Mouse (Mus musculus): ENCODE results near the gene 2310079G19Rik. TPM values are rescaled to one million over a fixed set of nuclear protein-coding genes. Genes with fewer than 3 reads are reported as not detected.

The 2310079G19Rik gene
- polyA plus RNA-seq, 1 experiment from 2014 or later: not detected

GRCm38 (mm10) chr16:88631474-88631873 lies 4.0 kb upstream of the 2310079G19Rik start:
- no peak overlapping the region for H3K27ac ChIP-seq (ENCODE audit: low read depth, low read length)
- 73% methylated on average over 4 of the region's 4 CpGs for WGBS
- no peaks in the 10 kb centered on the region for H3K36me3 ChIP-seq (ENCODE audit: control insufficient read depth, insufficient read depth, low read length)
- no peak overlapping the region for H3K9ac ChIP-seq (ENCODE audit: low read length)
- ATAC-seq (ENCODE audit: insufficient read depth, low FRiP score, low TSS enrichment) (no peak), DNase-seq (ENCODE audit: low spot score) (no peak)
- no peak overlapping the region for H3K4me3 ChIP-seq (ENCODE audit: low read depth, low read length)
- no peaks in the 10 kb centered on the region for H3K4me1 ChIP-seq (ENCODE audit: control insufficient read depth, insufficient read depth, low read length)
- H3K4me2 ChIP-seq (ENCODE audit: low read depth): no peak overlapping the region
- no peaks in the 10 kb centered on the region for H3K9me3 ChIP-seq (ENCODE audit: control insufficient read depth, low read length)
- H3K27me3 ChIP-seq (ENCODE audit: control insufficient read depth, insufficient read depth, low read length): no peaks in the 10 kb centered on the region

DNA sequence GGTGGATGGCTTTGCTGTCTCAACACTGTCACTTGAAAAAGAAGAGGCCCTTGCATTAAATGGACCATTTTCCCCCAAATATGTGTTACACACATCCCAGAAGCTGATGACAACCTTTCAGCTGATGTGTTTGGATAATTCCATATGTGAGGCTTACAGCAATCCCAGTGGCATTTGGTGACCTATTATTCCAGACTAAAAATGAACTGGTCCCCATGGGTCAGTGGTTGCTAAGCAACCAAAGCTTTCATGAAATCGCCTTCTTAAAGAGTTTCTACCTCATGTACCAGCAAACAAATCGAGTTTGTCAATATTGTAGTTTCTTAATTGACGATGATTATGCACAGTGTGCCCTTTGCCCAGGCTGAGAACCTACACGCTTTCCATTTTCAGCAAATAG lies 14.8 kb downstream of the 2310079G19Rik start:
- Histone ChIP-seq H3K4me3 (ENCODE audit: low read depth, low read length) (no peak overlapping the region), H3K4me2 (ENCODE audit: low read depth) (no peak overlapping the region), H3K9ac (ENCODE audit: low read length) (no peak overlapping the region), H3K27ac (ENCODE audit: low read depth, low read length) (no peak overlapping the region), H3K27me3 (ENCODE audit: control insufficient read depth, insufficient read depth, low read length) (no peaks in the 10 kb centered on the region), H3K9me3 (ENCODE audit: control insufficient read depth, low read length) (no peaks in the 10 kb centered on the region), H3K4me1 (ENCODE audit: control insufficient read depth, insufficient read depth, low read length) (no peaks in the 10 kb centered on the region), H3K36me3 (ENCODE audit: control insufficient read depth, insufficient read depth, low read length) (no peaks in the 10 kb centered on the region)
- no peak for ATAC-seq (ENCODE audit: insufficient read depth, low FRiP score, low TSS enrichment)
- WGBS: 80% methylated on average over 4 of the region's 4 CpGs
- DNase-seq (ENCODE audit: low spot score): peak; percentile 14

- no peak for ATAC-seq (ENCODE audit: insufficient read depth, low FRiP score, low TSS enrichment)
- no peak for DNase-seq (ENCODE audit: low spot score)
- Histone ChIP-seq H3K9me3 (ENCODE audit: control insufficient read depth, low read length) (no peaks in the 10 kb centered on the region), H3K4me2 (ENCODE audit: low read depth) (no peak within 1 kb of the TSS), H3K27me3 (ENCODE audit: control insufficient read depth, insufficient read depth, low read length) (no peaks in the 10 kb centered on the region), H3K36me3 (ENCODE audit: control insufficient read depth, insufficient read depth, low read length) (no peaks in the 10 kb centered on the region), H3K9ac (ENCODE audit: low read length) (no peak within 1 kb of the TSS), H3K4me3 (ENCODE audit: low read depth, low read length) (no peak within 1 kb of the TSS), H3K27ac (ENCODE audit: low read depth, low read length) (no peak within 1 kb of the TSS), H3K4me1 (ENCODE audit: control insufficient read depth, insufficient read depth, low read length) (no peaks in the 10 kb centered on the region)
- 90% methylated on average over 8 of the region's 8 CpGs for WGBS
Observed at GRCm38 (mm10) chr16:88611922-88612321, 15.5 kb downstream of the 2310079G19Rik start, which contains the start of gene Krtap24-1. Gene Krtap24-1 (minus strand): TSS chr16:88612279.

DNA sequence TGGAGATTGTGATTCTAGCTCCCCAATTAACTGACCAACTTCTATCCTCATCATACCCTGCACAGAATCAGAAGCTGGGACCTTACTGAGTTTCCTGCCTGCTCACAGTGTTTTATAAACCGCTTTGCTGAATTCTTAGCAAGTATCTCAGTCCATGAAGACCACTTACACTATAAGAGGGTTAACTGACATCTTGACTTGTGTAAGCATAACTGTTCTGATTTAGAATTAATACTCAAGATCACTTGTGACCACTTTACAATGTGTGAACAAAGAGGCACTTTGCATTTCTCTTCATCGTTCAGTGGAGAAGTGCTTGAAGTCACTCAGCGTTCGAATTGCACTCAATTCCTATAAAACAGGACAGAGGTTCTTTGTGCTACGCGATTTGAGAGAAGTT lies 22.9 kb downstream of the 2310079G19Rik start:
- Histone ChIP-seq H3K9me3 (ENCODE audit: control insufficient read depth, low read length) (no peaks in the 10 kb centered on the region), H3K27ac (ENCODE audit: low read depth, low read length) (no peak overlapping the region), H3K4me3 (ENCODE audit: low read depth, low read length) (no peak overlapping the region), H3K4me1 (ENCODE audit: control insufficient read depth, insufficient read depth, low read length) (no peaks in the 10 kb centered on the region), H3K36me3 (ENCODE audit: control insufficient read depth, insufficient read depth, low read length) (no peaks in the 10 kb centered on the region), H3K4me2 (ENCODE audit: low read depth) (no peak overlapping the region), H3K9ac (ENCODE audit: low read length) (no peak overlapping the region), H3K27me3 (ENCODE audit: control insufficient read depth, insufficient read depth, low read length) (no peaks in the 10 kb centered on the region)
- WGBS: 90% methylated on average over 6 of the region's 6 CpGs
- no peak for DNase-seq (ENCODE audit: low spot score)
- no peak for ATAC-seq (ENCODE audit: insufficient read depth, low FRiP score, low TSS enrichment)

GRCm38 (mm10) chr16:88602464-88602863 lies 25.0 kb downstream of the 2310079G19Rik start:
- no peaks in the 10 kb centered on the region for H3K9me3 ChIP-seq (ENCODE audit: control insufficient read depth, low read length)
- H3K9ac ChIP-seq (ENCODE audit: low read length): no peak overlapping the region
- no peak overlapping the region for H3K4me3 ChIP-seq (ENCODE audit: low read depth, low read length)
- no peak for DNase-seq (ENCODE audit: low spot score)
- ATAC-seq (ENCODE audit: insufficient read depth, low FRiP score, low TSS enrichment): no peak
- no peaks in the 10 kb centered on the region for H3K4me1 ChIP-seq (ENCODE audit: control insufficient read depth, insufficient read depth, low read length)
- no peaks in the 10 kb centered on the region for H3K27me3 ChIP-seq (ENCODE audit: control insufficient read depth, insufficient read depth, low read length)
- WGBS: 73% methylated on average over 1 of the region's 1 CpGs
- no peaks in the 10 kb centered on the region for H3K36me3 ChIP-seq (ENCODE audit: control insufficient read depth, insufficient read depth, low read length)
- no peak overlapping the region for H3K4me2 ChIP-seq (ENCODE audit: low read depth)
- H3K27ac ChIP-seq (ENCODE audit: low read depth, low read length): no peak overlapping the region

DNA sequence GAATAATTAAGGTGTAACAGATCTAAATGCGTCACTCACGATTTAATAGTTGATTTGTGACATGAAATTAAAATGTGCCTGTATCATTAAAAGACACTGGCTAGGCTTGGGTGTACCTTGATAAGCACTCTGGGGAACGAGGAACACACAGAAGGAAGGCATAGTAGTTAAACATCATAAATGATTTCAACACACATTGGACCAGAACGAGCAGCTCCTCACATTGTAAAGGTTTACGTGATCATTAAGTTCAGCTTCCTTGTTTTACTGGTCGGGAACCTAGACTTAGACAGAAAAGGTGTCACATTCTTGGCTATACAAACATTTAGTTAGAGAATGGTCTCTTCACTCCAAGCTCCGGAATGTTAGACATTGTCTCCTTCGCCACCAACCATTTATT lies 27.2 kb downstream of the 2310079G19Rik start:
- no peak overlapping the region for H3K9ac ChIP-seq (ENCODE audit: low read length)
- H3K4me1 ChIP-seq (ENCODE audit: control insufficient read depth, insufficient read depth, low read length): no peaks in the 10 kb centered on the region
- H3K4me3 ChIP-seq (ENCODE audit: low read depth, low read length): no peak overlapping the region
- no peaks in the 10 kb centered on the region for H3K36me3 ChIP-seq (ENCODE audit: control insufficient read depth, insufficient read depth, low read length)
- H3K4me2 ChIP-seq (ENCODE audit: low read depth): no peak overlapping the region
- DNase-seq (ENCODE audit: low spot score): no peak
- H3K9me3 ChIP-seq (ENCODE audit: control insufficient read depth, low read length): no peaks in the 10 kb centered on the region
- ATAC-seq (ENCODE audit: insufficient read depth, low FRiP score, low TSS enrichment): no peak
- H3K27me3 ChIP-seq (ENCODE audit: control insufficient read depth, insufficient read depth, low read length): no peaks in the 10 kb centered on the region
- no peak overlapping the region for H3K27ac ChIP-seq (ENCODE audit: low read depth, low read length)
- 62% methylated on average over 8 of the region's 8 CpGs for WGBS

DNA sequence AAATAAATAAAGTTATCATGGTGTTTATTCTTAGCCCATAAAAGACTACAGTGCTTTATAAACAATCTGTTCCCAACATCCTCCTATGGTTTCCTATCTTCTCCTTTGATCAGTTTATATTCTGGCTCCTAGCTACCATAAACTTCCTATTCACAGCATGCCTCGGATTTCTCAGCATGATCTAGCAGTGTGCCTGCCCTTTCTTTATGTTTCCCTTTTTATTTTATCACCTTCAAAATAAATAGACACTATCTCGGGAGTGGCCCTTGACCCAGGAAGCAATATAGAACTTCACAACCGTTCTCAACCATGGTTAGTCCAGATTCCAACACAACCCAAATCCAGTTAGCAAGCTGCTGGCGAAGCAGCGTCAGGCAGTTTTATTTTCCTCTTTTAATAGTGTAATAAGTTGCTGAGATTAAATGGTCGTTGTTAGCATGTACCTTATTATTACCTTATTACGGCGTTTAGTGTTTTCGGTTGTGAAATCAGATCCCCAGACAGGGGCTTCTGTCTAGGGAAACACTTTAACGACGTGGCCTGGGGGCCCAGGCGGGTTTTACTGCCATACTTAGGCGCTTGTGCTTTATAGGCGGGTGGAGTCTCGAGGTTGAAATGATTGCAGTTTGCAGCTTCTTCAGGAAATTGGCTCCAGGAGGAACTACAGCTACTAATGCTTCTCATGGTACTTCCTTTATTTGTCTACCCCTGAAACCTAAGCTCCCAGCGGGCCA lies 27.8 kb downstream of the 2310079G19Rik start:
- H3K9ac ChIP-seq (ENCODE audit: low read length): no peak overlapping the region
- no peak for ATAC-seq (ENCODE audit: insufficient read depth, low FRiP score, low TSS enrichment)
- no peak overlapping the region for H3K4me3 ChIP-seq (ENCODE audit: low read depth, low read length)
- H3K9me3 ChIP-seq (ENCODE audit: control insufficient read depth, low read length): no peaks in the 10 kb centered on the region
- no peaks in the 10 kb centered on the region for H3K4me1 ChIP-seq (ENCODE audit: control insufficient read depth, insufficient read depth, low read length)
- H3K27ac ChIP-seq (ENCODE audit: low read depth, low read length): no peak overlapping the region
- no peaks in the 10 kb centered on the region for H3K27me3 ChIP-seq (ENCODE audit: control insufficient read depth, insufficient read depth, low read length)
- WGBS: 31% methylated on average over 16 of the region's 16 CpGs
- no peaks in the 10 kb centered on the region for H3K36me3 ChIP-seq (ENCODE audit: control insufficient read depth, insufficient read depth, low read length)
- DNase-seq (ENCODE audit: low spot score): no peak
- H3K4me2 ChIP-seq (ENCODE audit: low read depth): no peak overlapping the region

DNA sequence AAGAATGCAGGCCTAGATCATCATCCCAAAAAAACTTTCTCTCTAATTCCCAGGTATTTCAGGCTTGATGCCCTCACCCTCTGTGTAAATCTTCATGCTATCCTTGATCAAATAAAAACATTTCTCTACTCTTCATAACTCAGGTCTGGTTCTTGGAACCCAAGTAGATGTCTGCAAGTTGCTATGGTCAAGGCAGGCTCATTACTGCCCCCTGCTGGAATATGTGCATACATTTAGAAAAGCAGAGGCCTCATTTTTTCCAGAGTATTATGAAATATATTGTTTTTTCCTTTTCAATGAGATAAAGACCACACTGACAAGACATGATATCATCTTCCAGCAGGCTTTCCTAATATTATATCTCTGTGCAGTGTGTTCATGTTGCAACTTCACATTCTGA lies 34.7 kb downstream of the 2310079G19Rik start:
- Histone ChIP-seq H3K9ac (ENCODE audit: low read length) (no peak overlapping the region), H3K27ac (ENCODE audit: low read depth, low read length) (no peak overlapping the region), H3K9me3 (ENCODE audit: control insufficient read depth, low read length) (no peaks in the 10 kb centered on the region), H3K4me3 (ENCODE audit: low read depth, low read length) (no peak overlapping the region), H3K36me3 (ENCODE audit: control insufficient read depth, insufficient read depth, low read length) (no peaks in the 10 kb centered on the region), H3K4me1 (ENCODE audit: control insufficient read depth, insufficient read depth, low read length) (no peaks in the 10 kb centered on the region), H3K4me2 (ENCODE audit: low read depth) (no peak overlapping the region), H3K27me3 (ENCODE audit: control insufficient read depth, insufficient read depth, low read length) (no peaks in the 10 kb centered on the region)
- no peak for ATAC-seq (ENCODE audit: insufficient read depth, low FRiP score, low TSS enrichment)
- DNase-seq (ENCODE audit: low spot score): no peak

GRCm38 (mm10) chr16:88583338-88583737 lies 44.1 kb downstream of the 2310079G19Rik start:
- Histone ChIP-seq H3K9ac (ENCODE audit: low read length) (no peak overlapping the region), H3K9me3 (ENCODE audit: control insufficient read depth, low read length) (no peaks in the 10 kb centered on the region), H3K4me2 (ENCODE audit: low read depth) (no peak overlapping the region), H3K27ac (ENCODE audit: low read depth, low read length) (no peak overlapping the region), H3K4me3 (ENCODE audit: low read depth, low read length) (no peak overlapping the region), H3K4me1 (ENCODE audit: control insufficient read depth, insufficient read depth, low read length) (no peaks in the 10 kb centered on the region), H3K27me3 (ENCODE audit: control insufficient read depth, insufficient read depth, low read length) (no peaks in the 10 kb centered on the region), H3K36me3 (ENCODE audit: control insufficient read depth, insufficient read depth, low read length) (no peaks in the 10 kb centered on the region)
- no peak for DNase-seq (ENCODE audit: low spot score)
- 89% methylated on average over 9 of the region's 9 CpGs for WGBS
- ATAC-seq (ENCODE audit: insufficient read depth, low FRiP score, low TSS enrichment): no peak
